Mouse (Mus musculus) urinary bladder, adult 2 months (tissue): ENCODE measurements around the gene Mroh7. TPM values are rescaled to one million over a fixed set of nuclear protein-coding genes. Genes with fewer than 3 reads are reported as not detected.

Experiments
- DNase-seq: peaks from one replicate; pipeline ENCODE4 v3.0.0; 2022; ENCODE audit warnings: low spot score
- polyA plus RNA-seq: library from polyadenylated mRNA; depleted of rRNA; stranded (reverse); fragments of >200 nt; gene quantifications from 2 replicates; pipeline ENCODE4 v1.2.3, GENCODE M21; 2012

The Mroh7 gene
- polyA plus RNA-seq, 1 experiment: 3.6 TPM

GRCm38 (mm10) chr4:106699989-106700388 is 30.7 kb downstream of the Mroh7 start:
- no peak for DNase-seq

GRCm38 (mm10) chr4:106693841-106694430 is 36.8 kb downstream of the Mroh7 start:
- no peak for DNase-seq

GRCm38 (mm10) chr4:106688636-106689296 is 42.0 kb downstream of the Mroh7 start:
- DNase-seq: no peak

GRCm38 (mm10) chr4:106680955-106681354 is 49.8 kb downstream of the Mroh7 start:
- no peak for DNase-seq

GRCm38 (mm10) chr4:106679152-106679551 is 51.6 kb downstream of the Mroh7 start:
- no peak for DNase-seq

DNA sequence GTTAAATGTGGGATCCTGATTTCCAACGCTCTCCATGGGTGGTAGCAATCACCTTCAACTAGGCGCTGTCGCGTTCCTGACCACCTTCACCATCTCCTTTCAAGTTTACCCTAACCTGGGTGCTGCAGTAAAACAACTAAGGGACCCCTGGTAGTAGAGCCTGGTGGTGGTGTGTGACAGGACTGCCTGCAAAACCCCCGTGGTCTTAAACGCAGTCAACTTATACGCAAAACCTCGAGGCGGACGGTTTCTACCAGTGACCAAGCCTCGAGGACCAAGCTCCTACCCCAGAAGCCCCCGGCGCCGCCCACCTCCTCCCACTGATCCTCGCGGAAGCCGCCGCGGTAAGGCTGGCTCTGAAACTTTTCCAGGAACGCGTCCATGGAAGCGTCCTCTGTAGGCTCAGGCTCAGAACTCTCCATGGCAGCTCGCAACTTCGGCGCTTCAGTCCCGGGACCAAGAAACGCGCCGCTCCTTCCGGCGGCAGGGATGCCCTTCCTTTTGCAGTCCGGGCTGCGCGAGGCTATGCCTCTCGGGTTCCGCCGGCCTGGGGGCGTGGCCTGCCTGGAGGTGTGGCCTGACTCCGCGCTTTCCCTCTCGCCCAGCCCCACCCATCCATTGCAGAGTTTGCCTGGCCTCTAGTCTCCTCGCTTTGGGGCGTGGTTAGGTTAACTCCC is 52.1 kb downstream of the Mroh7 start, which contains the start of gene Ttc4:
Ttc4 (minus strand) TSS at position 503 of the 677 bp plus-strand sequence.
- DNase-seq: peak; percentile 72

- DNase-seq: no peak
These were observed 54.0 kb downstream of the Mroh7 start for GRCm38 (mm10) chr4:106676749-106677148.

DNA sequence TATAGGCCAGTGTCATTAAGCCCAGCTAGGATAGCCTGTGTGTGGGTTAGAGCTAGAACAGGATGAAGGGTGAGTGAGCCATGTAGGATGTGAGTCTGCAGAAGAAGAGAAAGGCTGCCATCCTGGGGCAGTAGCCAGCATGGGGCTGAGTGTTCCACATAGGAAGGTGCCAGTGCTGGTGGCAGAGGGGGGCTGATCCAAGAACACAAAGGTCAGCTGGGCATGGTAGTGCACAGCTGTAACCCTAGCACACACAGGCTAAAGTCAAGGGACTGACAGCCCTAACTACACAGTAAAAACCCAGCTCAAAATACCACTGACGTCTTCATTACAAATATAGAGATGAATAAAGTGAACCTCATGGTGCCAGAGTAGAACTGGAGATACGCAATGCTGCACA is 64.2 kb downstream of the Mroh7 start:
- no peak for DNase-seq

- no peak for DNase-seq
These were observed 65.1 kb downstream of the Mroh7 start for GRCm38 (mm10) chr4:106665673-106666072.

DNA sequence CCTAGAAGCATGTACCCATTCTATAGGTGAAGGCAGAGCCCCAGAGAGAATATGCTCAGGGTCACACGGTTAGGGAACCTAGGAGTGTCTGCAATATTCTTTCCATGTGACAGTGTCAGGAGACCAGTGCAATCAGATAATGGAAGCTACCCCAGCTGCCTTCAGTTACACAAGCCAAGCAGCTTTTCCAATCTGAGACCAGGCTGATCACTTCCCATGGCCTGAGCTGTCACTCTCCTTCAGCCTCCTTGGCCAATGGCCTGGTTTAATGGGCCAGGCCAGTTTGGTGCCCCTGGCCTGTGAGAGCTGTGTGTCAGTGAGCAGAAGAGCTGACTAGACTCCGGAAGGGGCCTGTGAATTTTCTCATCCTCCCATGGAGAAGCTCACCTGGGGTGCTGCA is 65.5 kb downstream of the Mroh7 start:
- no peak for DNase-seq

DNA sequence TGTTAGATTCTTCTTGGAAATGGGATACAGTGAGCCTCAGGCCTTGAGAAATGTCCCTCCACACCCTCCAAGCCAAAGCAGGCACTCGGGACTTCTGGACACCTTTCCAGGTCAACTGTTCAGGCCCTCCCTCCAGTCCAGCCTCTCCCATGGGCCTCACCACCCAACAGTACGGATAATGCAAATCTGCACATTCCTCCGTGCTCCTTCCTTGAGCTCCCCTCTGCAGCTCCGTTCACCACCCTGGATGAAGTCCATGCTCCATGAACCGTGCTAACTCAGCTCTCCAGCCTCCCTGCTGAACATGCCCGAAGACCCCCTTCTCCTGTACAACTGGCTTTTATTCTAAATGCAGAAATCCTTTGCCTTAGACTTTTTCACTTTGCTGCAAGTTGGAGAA is 66.0 kb downstream of the Mroh7 start:
- DNase-seq: no peak

- DNase-seq: no peak
These were observed 66.7 kb downstream of the Mroh7 start for GRCm38 (mm10) chr4:106663956-106664470.

GRCm38 (mm10) chr4:106655681-106656080 is 75.0 kb downstream of the Mroh7 start:
- DNase-seq: no peak

GRCm38 (mm10) chr4:106653051-106653450 is 77.7 kb downstream of the Mroh7 start:
- no peak for DNase-seq

DNA sequence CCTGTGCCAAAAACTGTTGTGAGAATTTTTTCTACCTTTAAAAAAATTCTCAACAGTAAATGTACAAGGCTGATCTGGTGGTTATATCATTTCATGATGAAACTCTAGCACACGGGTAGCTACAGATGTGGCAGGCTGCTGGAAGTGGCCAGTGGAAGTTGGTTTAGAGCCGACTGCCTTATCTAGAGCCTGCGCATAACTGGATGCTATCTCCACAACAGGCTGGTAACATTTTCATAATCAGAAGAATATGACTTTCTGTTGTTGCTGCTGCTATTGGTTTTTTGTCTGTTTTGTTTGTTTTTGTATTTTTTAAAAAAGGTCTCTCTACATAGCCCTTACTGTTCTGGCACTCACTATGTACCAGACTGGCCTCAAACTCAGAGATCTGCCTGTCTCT is 78.2 kb downstream of the Mroh7 start:
- no peak for DNase-seq

- peak; percentile 85 for DNase-seq
These were observed 79.7 kb downstream of the Mroh7 start, which contains the start of gene Pars2 for GRCm38 (mm10) chr4:106650833-106651527. TSS of gene Pars2 (plus strand) at chr4:106651069.

DNA sequence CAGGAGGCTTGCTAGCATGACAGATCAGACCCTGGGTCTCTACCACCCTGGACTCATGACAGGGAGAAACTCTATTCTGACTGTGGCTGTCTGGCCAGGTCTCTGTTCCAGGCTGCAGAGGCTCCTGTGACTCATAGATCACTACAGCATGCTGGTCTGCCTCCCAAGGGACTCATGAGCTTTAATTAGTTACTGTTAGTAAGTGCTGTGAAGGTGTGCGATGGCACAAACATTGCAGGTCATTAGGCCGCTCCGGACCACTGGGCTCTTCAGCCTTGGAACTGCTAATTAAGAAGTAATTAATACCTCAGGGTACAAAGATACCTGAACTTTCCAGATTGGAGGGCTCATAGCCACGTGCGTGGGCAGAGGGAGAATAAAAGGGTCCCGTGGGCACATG is 83.6 kb downstream of the Mroh7 start:
- DNase-seq: no peak

- DNase-seq: no peak
These were observed 84.9 kb downstream of the Mroh7 start for GRCm38 (mm10) chr4:106645797-106646196.

- DNase-seq: no peak
These were observed 86.5 kb downstream of the Mroh7 start for GRCm38 (mm10) chr4:106644218-106644610.

GRCm38 (mm10) chr4:106643483-106644217 is 87.1 kb downstream of the Mroh7 start:
- DNase-seq: no peak

DNA sequence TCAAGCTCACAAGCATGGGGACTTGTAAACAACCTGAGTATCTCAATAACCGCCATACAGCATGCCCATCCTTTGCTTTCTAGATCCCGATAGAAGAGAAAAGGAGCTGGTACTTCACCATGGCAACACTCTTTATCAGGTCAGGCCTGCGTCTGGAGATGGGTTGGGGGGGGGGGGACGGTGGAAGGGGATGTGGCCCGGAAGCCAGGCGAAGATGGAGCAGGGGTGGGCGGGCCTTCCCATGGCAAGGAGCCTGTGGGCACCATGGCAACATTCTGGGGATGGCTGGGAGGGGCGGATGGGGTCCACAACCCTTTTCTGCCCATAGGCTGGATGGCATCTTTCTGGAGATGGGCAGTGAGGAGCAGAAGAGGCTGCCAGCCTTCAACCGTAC is 96.6 kb downstream of the Mroh7 start:
- DNase-seq: no peak
